Mouse (Mus musculus): Measurements from ENCODE around the gene Nbea. TPM values are rescaled to one million over a fixed set of nuclear protein-coding genes. Genes with fewer than 3 reads are reported as not detected.

The Nbea gene
- polyA plus RNA-seq, 2 experiments from 2014 or later: 0.16 to 0.25 TPM

- ATAC-seq: no peak
These were observed 432.1 kb downstream of the Nbea start for GRCm38 (mm10) chr3:55751363-55751762.

GRCm38 (mm10) chr3:55750445-55751065 is 432.9 kb downstream of the Nbea start:
- no peak for ATAC-seq

GRCm38 (mm10) chr3:55743885-55744284 is 439.6 kb downstream of the Nbea start:
- ATAC-seq: peak; percentile 94

GRCm38 (mm10) chr3:55742654-55743053 is 440.8 kb downstream of the Nbea start:
- no peak for ATAC-seq

GRCm38 (mm10) chr3:55742218-55742617 is 441.3 kb downstream of the Nbea start:
- no peak for ATAC-seq

- ATAC-seq: no peak
These were observed 442.1 kb downstream of the Nbea start for GRCm38 (mm10) chr3:55741428-55741827.

- no peak for ATAC-seq
These were observed 449.8 kb downstream of the Nbea start for GRCm38 (mm10) chr3:55733665-55734064.

- ATAC-seq: no peak
These were observed 453.0 kb downstream of the Nbea start for GRCm38 (mm10) chr3:55730549-55730948.

- ATAC-seq: no peak
These were observed 453.4 kb downstream of the Nbea start for GRCm38 (mm10) chr3:55730142-55730541.

GRCm38 (mm10) chr3:55714260-55714659 is 469.2 kb downstream of the Nbea start:
- ATAC-seq: no peak

GRCm38 (mm10) chr3:55713856-55714255 is 469.6 kb downstream of the Nbea start:
- no peak for ATAC-seq

GRCm38 (mm10) chr3:55710300-55710699 is 473.2 kb downstream of the Nbea start:
- no peak for ATAC-seq

- ATAC-seq: no peak
These were observed 481.9 kb downstream of the Nbea start for GRCm38 (mm10) chr3:55701632-55702031.

GRCm38 (mm10) chr3:55697174-55697573 is 486.3 kb downstream of the Nbea start:
- ATAC-seq: no peak

GRCm38 (mm10) chr3:55693073-55693472 is 490.4 kb downstream of the Nbea start:
- ATAC-seq: no peak

- no peak for ATAC-seq
These were observed 495.4 kb downstream of the Nbea start for GRCm38 (mm10) chr3:55688098-55688497.

GRCm38 (mm10) chr3:55686993-55687392 is 496.5 kb downstream of the Nbea start:
- no peak for ATAC-seq

GRCm38 (mm10) chr3:55685627-55686026 is 497.9 kb downstream of the Nbea start:
- ATAC-seq: no peak

GRCm38 (mm10) chr3:55684892-55685291 is 498.6 kb downstream of the Nbea start:
- no peak for ATAC-seq

- no peak for ATAC-seq
These were observed 505.8 kb downstream of the Nbea start for GRCm38 (mm10) chr3:55677691-55678090.

GRCm38 (mm10) chr3:55674185-55674584 is 509.3 kb downstream of the Nbea start:
- no peak for ATAC-seq

- no peak for ATAC-seq
These were observed 516.5 kb downstream of the Nbea start for GRCm38 (mm10) chr3:55667048-55667447.

GRCm38 (mm10) chr3:55665928-55666327 is 517.6 kb downstream of the Nbea start:
- ATAC-seq: no peak

- ATAC-seq: no peak
These were observed 518.8 kb downstream of the Nbea start for GRCm38 (mm10) chr3:55664713-55665112.
